Mouse (Mus musculus) thymus, adult 18-20 months (tissue): ENCODE results near the gene Celf5.

Experiments
- DNase-seq, 2 experiments: peaks; one replicate each; pipeline ENCODE4 v3.0.0; 2022; ENCODE audit warnings: mixed read lengths in 2 of 2

The Celf5 gene

DNA sequence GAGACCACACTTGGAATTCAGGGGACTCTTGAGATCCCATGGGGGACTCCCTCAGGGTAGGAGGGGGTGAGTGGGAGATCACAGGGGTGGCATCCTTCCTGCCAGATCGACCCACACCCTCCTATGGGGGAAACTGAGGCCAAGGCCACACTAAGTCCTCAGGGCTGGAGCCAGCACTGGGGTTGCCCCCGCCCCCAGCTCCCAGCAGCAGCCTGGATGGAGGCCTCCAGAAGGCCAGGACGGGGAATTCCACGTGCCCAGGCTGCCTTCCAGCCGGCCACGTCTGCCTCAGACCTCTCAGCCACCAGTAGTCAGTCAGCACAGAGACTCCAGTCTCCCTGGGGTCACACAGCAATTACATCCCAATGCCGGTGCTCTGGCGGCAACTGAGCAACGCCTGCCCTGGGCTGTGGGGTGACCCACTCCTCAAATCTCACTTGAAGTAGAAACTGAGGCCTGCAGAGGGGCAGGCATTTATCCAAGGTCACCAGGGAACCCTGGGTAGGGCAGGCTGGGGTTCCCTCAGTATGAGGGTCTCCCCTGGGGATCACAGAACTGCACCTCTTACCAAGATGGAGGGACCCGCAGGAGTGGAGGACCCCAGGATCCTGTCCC, 57.2 kb downstream of the Celf5 start:
- peak; percentile 4 to 6 for DNase-seq

DNA sequence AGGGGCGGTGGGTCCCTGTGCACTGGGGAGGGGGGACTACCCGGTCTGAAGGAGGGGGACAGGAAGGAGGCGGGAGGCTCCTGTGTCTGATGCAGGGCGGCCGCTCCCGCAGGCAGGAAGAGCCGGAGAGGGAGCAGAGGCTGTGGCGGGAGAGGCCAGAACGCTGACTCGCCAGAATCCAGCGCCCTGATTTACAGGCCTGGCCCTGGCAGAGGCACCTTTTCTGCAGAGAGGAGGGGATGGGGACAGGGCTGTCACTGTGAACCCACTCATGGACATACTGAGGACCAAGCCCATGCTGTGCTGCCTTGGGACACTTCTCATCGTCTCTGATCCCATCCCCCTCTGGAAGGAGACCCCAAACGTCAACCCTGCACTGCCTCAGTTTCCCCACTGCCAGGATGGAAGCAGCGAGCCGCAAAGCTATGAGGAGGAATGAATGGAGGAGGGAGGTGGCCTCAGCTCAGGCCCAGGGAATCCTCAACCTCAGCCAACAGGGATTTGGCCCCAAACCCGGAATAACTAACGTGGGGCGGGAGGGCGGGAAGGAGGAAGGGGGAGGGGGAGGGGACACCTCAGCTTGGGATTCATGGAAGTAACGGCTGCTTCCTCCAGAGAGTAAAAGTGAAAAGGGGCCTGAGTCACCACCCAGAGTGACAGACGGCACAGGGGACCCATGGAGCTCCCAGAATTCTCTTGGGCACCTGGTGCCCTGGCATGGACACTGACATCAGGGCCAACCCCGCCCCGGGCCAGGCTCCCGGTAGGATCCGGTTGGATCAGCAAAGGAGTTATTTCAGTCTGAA, 58.1 kb downstream of the Celf5 start:
- peak; percentile 5 to 10 for DNase-seq

GRCm38 (mm10) chr10:81423476-81424245, 58.8 kb downstream of the Celf5 start:
- DNase-seq, result peak in 1 of 2 experiments; percentile 0

DNA sequence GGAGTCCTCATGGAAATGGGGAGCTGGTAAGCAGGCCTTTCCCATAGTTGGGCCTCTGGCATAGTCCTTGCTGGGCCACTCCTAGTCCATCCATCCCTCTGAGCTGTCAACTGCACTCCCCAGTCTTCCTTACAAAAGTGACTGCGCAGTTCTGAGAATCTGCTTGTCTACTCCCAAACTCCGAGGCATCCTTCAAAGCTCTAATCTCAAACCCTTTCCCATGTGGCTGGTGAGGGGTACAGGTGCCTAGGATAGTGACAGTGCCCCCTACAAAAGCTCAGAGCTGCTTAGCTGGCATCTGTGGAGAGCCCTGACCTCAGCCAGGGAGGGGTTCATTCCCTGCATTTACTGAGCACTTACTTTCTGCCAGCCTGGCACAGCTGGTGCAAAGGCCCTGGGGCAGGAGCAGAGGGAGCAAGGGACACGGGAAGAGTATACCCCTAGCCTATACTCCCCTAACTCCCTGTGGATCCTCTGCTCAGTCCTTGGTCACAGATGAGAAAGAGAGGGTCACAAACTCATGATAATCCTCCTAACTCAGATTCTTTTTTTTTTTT, 59.8 kb downstream of the Celf5 start:
- no peak for DNase-seq

DNA sequence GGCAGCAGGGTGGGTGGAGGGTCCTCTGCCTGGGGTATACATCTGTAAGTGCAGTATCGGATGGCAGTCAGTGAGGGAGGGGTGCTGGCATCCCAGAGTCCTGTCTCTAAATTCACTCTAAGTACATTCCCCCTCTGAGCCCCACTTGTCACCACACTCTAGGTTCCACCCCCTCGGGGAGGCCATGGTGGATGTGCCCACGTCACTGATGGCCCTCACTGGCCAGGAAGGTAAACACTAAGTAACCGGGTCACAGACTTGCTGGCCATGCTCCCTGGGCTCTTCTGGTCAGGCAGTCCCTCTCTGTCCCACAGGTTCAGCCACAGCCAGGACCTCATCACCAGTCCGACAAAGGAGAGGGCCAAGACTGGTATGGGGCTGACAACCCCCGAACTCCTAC, 60.3 kb downstream of the Celf5 start:
- DNase-seq, result peak; percentile 0 to 3

GRCm38 (mm10) chr10:81421797-81422100, 60.8 kb downstream of the Celf5 start:
- DNase-seq, result peak in 1 of 2 experiments; percentile 2

GRCm38 (mm10) chr10:81421041-81421796, 61.3 kb downstream of the Celf5 start:
- DNase-seq, result peak; percentile 0 to 1

DNA sequence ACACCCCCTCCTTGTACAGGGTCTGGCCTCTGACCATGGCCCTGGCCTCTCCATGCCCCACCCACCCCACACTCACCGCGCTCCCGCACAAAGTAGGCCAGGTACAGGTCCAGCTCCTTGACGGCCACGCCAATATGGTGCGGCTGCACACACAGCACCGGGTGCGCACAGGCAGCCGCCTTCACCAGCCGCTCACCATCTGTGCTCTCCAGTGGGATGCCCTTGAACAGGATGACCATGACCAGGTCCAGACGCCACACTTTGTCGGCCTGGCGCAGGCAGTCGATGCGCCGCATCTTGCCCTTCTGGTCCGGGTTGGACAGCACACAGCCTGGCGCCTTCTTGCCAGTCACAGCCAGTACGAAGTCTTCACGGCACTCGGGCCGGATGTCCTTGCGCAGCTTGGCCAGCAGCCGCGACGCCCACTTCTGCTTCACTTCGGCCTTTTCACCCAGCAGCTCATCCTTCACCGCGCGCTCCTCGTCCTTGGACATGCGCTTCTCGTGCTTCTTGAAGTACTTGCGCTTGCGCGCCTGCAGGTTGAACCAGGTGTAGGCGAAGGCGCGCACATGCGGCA, 62.2 kb downstream of the Celf5 start:
- peak; percentile 3 to 4 for DNase-seq

DNA sequence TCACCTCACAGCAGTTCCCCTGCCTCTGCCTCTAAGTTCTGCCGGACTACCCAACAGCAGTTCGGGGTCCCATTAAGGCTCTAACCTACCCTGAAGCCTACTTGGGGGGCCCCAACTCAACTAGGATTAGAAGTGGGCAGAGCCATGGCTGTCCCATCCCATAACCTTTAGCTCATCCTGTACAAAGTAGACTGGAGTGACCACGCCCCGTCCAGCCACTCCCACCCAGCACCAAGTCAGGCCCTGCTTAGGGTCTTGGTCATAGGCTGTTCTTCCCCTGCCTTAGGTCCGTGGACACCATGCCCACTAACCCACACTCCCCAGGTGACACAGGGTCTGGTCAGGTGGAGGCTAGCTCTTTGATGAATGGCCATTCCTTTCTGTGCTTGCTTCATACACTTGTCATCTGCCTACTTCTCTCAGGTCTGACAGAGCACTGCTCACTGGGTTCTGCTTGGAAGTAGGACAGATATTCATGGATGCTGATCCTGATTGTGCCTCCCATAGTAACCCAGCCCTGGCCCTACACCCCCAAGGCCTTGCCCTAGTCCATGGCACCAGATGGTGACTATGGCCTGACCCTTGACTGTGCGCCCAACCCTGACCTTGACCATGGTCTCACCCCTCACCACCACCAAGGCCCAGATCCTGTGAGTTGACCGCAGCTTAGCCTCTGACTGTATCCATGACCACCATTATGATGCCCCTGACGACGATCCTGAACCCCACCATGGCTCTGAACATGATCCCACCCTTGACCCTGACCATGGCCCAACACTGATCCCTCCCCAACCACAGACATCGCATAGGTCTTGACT, 63.2 kb downstream of the Celf5 start:
- DNase-seq, result peak; percentile 0 to 1

DNA sequence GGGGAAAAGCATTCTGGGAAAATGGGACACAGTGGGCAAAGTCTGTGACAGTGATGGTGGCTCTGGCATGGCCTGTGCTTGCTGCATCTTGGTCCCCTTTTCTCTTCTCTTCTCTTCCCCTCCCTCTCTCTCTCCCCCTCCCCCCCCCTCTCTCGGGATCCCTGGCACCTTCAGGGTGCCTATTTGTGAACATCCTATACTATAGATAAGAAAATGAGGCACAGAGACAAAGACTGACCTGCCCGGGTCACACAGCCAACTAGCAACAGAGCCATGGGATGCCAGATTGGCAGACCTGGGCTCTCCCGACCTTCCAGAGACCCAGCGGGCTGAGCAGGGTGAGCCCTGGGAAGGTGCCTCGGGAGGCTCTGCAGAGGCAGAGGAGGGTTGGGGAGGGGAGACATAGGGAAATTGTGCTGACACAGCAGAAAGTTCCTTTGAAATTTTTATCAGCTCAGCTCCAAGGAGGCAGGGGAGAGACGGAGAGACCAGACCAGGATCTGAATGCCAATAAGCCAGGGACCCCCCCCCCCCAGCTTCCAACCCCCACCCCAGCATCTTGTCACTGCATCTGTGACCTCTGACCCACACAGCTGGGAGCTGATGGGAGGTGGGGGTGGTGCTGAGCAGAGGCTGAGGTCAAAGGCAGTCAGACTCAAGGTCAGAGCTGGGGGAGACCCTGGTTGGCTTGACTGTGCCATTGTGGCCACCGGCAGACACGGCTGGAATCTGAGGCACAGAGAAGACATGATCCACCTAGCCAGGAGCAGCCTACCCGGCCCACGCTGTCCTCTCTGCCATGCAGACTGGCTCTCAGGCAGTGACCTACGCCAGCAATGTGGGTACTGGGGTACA, 64.1 kb downstream of the Celf5 start:
- DNase-seq, result peak in 1 of 2 experiments; percentile 2

DNA sequence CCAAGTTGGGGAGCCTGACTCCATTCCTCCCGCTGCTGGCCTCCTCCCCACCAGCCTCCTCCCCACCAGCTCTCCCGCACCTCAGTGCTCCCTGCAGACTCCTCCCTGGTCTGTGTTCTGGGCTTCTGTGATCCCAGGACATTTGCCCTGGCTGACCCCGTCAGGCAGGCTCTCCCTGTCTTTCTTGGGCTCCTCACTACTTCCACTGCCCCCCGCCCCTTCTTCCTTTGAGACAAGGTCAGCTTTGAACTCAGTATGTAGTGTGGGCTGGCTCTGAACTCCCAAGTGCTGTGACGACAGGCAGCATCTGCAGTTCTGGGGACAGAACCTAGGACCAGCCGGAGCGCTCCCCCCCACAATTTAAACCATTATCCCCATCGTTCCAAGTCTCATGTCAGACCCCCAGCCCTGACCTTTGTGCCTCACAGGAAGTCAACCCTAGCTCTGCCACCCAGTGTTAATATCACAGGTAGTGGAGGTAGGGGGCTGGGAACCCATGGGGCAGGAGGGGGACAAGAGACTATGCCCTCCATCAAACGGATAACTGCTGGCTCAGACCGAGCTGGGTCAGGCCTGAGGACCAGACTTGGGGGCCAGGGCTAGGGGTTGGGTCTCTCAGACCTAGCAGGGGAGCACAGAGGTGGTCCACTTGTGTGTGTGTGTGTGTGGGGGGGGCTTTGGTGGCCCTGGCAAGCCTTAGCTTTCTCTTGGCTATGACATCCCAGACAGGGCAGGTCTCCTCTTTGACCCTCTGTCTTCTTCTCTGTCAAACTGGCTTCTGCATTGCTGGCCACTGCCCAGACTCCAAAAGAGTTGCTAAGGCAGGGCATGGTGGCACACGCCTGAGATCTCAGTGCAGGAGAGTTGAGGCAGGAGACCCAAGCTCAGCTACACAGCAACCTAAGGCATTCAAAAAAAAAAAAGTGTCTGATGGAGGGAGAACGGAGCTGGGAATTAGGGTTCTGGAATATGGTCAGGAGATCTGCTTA, 65.0 kb downstream of the Celf5 start:
- peak in 1 of 2 experiments; percentile 3 for DNase-seq

DNA sequence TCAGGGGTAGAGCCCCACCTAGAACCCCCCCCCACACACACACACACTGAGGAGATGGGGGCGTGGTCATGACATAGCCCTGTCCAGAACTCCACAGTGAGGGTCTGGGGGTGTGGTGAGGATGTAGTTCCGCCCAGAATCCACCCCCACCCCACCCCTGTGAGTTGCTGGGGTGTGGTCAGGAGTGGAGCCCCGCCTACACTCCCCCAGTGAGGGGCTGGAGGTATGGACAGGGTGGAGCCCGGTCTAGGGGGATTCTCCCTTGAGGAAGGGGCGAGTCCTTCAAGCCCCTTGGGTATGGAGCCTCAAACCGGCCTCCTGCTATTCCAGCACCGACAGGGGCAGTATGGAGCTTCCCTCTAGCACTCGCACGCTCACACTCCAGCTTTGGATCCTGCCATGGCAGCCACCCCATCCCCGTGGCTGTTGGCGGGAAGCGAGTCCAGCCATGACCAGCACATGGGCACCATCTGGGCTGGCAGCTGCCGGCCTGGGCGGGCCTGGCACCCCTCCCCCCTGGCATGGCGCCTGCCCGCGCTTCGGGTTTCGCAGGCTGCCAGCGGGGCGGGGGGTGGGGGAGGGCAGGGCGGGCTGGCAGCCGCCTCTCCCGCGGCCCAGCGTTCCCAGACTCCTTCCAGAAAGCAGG, 65.8 kb downstream of the Celf5 start:
- DNase-seq, result no peak

DNA sequence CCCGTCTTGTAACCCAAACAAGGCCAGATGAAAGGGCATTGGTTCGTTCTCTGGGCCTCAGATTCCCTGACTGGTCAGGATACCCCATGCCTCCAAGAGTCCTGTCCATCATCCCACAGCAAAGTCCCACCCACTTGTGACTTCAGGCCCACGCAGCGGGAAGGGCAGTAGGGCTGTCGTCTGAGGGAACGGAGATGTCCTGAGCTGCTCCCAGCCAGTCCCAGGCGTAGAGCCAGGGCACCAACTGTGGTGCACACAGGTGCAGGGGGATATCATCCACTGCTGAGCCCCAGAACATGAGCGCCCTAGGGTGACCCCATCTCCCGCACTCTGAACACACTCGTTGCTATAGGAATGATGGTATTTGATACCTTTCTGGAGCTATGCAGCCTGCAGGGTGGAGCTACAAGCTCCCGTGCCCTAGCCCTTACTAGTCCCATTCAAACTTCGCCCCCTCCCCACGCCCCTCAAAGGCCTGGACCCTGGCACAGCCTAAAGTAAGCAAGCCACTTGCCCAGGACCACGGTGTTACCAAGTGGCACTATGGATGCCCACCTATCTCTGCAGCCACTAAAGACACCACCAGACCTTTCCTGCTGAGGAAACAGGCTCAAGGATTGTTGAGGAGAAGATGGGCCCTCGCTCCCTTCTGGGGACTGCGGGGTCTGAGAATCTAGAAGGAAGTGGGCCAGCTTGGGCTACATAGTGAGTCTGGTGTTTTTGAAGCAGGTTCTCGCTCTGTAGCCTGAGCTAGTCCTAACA, 66.8 kb downstream of the Celf5 start:
- DNase-seq, result no peak

DNA sequence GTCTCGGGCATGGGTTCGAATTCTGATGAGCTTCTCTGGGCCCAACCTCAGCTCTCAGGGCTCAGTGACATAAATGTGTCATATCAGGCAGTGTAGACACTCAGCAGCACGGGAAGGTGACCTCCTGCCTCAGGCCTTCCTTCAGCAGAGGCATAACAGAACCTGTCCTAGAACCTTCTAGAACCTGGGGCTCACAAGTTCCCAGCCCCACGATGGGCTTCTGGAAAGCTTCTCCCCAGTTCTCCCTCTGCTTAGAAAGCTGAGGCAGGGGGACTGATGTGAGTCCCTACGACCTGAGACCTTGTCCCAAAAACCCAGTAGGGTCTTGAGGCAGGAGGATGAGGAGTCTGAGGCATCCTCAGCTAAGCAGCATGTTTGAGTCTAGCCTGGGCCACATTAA, 67.4 kb downstream of the Celf5 start:
- DNase-seq, result no peak

DNA sequence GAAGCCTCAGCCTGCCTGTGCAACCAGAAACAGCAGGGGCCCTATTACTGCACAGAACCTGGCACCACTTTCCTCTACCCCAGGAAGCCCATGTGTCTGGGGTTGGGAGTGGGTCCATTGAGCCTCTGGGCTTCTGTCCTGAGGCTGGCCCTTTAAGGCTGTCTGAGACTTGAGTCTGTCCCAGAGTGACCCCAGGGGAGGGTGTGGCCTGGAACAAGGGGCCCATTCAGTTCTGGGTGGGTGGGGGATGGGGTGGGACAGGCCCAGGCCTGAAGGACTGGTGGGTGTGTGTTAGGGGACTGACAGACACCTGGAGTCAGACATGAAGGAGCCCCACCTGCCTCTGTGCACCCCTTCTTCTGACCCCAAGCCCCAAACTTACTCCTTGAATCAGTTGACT, 67.8 kb downstream of the Celf5 start:
- DNase-seq, result no peak

DNA sequence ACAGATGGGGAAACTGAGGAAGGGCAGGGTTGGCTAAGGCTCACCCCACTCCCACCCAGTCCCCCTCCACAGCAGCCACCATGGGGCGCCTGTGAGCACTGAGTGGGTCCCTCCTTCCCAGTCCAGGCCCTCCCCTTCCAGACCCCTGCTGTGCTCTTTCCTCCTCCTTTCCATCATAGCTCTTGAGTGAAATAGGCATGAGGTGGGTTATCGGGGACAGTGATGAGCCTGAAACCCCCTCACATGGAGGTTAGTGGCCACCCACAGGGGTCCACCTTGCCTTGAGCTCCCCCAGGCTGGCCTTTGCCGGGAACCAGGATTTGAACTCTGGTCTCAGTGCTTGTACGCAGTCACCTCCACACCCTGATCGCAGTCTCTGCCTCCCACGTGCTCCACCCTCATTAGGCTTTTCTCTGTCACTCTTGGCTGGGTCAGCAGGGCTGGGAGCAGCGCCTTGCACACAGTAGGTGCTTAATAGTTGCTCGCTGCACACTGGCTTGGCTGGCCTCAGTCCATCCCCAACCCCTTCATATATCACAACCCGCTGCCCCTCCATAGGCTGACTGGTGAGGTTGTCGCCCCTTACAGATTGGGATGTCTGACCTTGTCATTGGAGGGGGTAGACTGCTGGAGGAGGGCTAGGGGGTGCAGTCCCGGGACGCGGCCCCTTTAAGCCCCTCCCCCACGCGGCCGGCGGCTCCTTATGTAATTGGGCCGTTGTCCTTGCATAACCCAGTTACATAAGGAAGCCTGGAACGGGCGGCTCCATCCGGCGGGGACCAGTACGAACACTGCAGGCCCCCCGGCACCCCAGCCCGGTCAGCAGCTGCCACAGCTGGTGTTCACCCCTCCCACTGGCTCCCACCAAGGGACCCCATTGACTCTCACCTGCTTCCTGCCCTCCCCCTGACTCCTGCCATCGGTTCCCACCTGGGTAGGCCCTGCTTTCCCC, 68.9 kb downstream of the Celf5 start:
- no peak for DNase-seq
